Mouse (Mus musculus) layer of hippocampus, postnatal 14 days (tissue): ENCODE measurements around the gene Hipk4. TPM values are rescaled to one million over a fixed set of nuclear protein-coding genes. Genes with fewer than 3 reads are reported as not detected.

Experiments
- total RNA-seq, 2 experiments: library from RNA; stranded (reverse); gene quantifications; 2 replicates each; pipeline ENCODE4 v1.2.3; 2021

The Hipk4 gene
- total RNA-seq, 2 experiments from 2014 or later = 0.35 TPM; not detected in 1

Other genes with a start within 250 kb of the Hipk4 start
- gene Ltbp4, start 185.6 kb upstream of the Hipk4 start, total RNA-seq = 10 to 100 TPM; 55.0 to 55.3 TPM
- 10 to 100 TPM; 24.7 to 26.2 TPM for gene Shkbp1, start 167.2 kb upstream of the Hipk4 start, total RNA-seq
- not detected for gene Gm20479, start 165.8 kb upstream of the Hipk4 start, total RNA-seq
- gene Sptbn4, start 75.6 kb upstream of the Hipk4 start, total RNA-seq = 100 to 1,000 TPM; 108 to 123 TPM
- gene Blvrb, start 75.3 kb upstream of the Hipk4 start, total RNA-seq = 10 to 100 TPM; 15.6 to 15.8 TPM
- gene Sertad3, start 49.5 kb upstream of the Hipk4 start, total RNA-seq = 1 to 10 TPM; 3.7 to 4.4 TPM
- 1 to 10 TPM; 6.1 to 6.9 TPM for gene Sertad1, start 36.4 kb upstream of the Hipk4 start, total RNA-seq
- gene Prx, start 23.9 kb upstream of the Hipk4 start, total RNA-seq = under 1 TPM; 0.65 to 0.98 TPM
- gene Pld3, start 30.0 kb downstream of the Hipk4 start, total RNA-seq = 100 to 1,000 TPM; 585 to 592 TPM
- gene 2310022A10Rik, start 30.0 kb downstream of the Hipk4 start, total RNA-seq = 10 to 100 TPM; 20.8 to 21.4 TPM
- gene Akt2, start 68.3 kb downstream of the Hipk4 start, total RNA-seq = 100 to 1,000 TPM in 1 of 2 experiments, 10 to 100 TPM in 1; 93.7 to 103 TPM
- 10 to 100 TPM; 81.8 to 84.7 TPM for gene Ttc9b, start 130.6 kb downstream of the Hipk4 start, total RNA-seq
- gene Map3k10, start 151.3 kb downstream of the Hipk4 start, total RNA-seq = 100 to 1,000 TPM; 197 TPM
- gene Zfp607b, start 166.1 kb downstream of the Hipk4 start, total RNA-seq = 10 to 100 TPM in 1 of 2 experiments, 1 to 10 TPM in 1; 7.3 to 10.3 TPM
- gene Zfp60, start 208.1 kb downstream of the Hipk4 start, total RNA-seq = 10 to 100 TPM; 32.5 to 37.0 TPM